Mouse (Mus musculus) mature B cell (primary cell): ENCODE data around the gene Hao1.

Experiments used
- in situ Hi-C: fragments of 300-500 bp; cut with MboI; formaldehyde crosslinking; loops from 2 replicates; pipeline ENCODE4 v1.14.3; 2019

The Hao1 gene

GRCm38 (mm10) chr2:134465132-134465531 lies 89.0 kb downstream of the Hao1 start:
- in situ Hi-C loops, result no loop called here

DNA sequence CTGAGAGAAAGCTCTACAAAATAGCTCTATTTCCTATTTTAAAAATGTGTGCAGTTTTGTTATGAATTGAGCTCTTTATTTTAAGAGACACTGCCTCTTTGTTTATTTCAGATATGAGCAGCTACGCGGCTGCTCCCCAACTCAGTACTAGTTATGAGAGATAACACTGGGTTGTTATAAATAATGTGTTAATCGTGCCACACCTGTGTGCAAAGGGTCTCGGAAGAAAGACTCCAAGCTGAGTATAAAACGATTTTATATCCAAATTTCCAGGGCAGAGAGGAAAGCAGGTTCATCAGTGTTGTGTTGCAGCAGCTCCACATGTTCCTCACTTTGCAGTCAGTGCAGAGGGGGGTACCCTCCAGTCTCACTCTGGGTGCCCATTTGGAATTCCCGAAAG lies 91.8 kb downstream of the Hao1 start:
- in situ Hi-C loops, result no loop called here

DNA sequence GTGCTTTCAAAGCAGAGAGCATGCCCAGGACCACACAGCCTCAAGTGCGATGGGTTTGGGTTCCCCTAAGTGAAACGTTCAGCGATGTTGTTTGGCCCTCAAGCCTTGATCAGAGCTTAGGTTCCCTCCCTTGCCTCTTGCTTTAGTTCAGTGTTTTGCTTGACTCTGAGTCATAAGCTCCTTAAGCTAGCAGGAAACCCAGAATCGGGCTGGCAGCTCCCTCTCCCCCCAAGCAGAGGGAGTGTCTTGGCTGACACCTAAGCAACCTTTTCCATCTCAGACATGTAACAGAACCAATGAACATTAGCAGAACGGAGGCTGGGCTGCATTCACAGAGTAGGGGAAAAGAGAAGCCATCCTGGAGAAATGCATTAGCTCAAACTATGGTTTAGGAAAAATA lies 93.3 kb downstream of the Hao1 start:
- in situ Hi-C loops, result no loop called here

- in situ Hi-C loops, result no loop called here
Observed at GRCm38 (mm10) chr2:134456065-134456505, 98.1 kb downstream of the Hao1 start.

DNA sequence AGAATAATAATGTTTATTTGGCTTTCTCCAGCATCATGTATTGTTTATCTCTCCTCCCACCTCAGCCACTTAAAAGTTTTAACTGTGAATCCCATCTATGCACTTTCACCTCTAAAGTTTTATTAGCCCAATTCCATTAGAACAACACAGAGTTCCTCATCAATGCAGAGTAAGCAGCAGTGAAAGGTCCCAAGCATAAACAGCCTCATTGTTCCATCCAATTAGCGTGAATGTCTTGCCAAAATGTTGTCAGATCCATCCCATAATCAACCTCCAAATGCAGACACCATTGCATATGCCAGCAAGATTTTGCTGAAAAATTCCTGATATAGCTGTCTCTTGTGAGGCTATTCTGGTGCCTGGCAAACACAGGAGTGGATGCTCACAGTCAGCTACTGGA lies 101.4 kb downstream of the Hao1 start:
- in situ Hi-C loops, result no loop called here

GRCm38 (mm10) chr2:134450976-134451375 lies 103.2 kb downstream of the Hao1 start:
- in situ Hi-C loops, result no loop called here
